In the genomic region with DNA sequence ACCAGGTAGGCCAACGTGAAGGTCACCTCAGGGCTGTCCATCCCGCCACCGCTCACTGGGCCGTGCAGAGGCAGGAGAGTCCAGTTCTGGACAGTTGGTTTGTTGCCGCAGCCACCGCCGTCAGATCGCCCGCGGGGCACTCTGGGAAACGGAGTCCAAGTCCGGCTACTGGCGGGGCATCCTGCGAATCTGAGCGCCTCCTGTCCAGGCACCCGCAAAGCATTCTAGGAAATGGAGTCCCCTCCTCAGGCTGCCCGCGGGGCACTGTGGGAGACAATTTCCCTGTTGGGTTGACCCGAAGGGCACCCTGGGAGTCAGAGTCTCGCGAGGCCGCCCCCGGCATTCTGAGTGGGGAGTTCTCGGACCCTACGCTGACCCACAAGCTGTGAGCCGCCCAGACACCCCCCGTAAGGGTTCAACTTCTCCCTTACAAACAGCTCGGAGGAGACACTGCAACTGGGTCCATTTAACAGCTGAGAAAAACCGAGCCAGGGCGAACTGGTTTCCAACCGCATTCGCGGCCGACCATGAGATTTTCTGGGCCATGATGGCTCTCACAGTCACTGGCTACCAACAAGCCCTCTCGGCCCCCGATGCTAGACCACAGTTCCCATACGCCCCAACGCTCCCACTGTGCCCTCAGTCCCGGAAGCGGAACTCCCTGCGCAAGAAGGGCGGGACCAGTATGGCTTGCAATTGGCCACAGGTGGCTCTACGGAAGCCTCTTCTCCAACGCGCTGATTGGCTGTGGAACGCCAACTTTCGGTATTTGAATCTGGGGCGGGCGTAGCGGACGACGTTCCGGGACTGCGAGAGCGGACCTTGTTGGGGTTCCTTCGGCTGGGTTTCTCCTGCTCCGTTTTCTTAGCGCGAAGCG, we compare ENCODE assay signal across 8 mouse cellular contexts. TPM values are rescaled to one million over a fixed set of nuclear protein-coding genes. Genes with fewer than 3 reads are reported as not detected.
DNase-seq lines count a peak whose midpoint lies in the region; ATAC-seq lines count a peak whose summit lies in the region.

Gene Tacc3, plus strand, starts transcription at position 342 of the 877 bp plus-strand sequence.
Gene Tmem129, minus strand, starts transcription at position 630 of the 877 bp plus-strand sequence.

- H3K9me3 ChIP-seq in forebrain, embryonic 14.5 days (replicated peaks; ENCODE audit: control insufficient read depth, low read length), result no peaks in the 10 kb centered on the region
- no peaks in the 10 kb centered on the region for H3K9me3 ChIP-seq in neural tube, embryonic 15.5 days (replicated peaks)

- peak within 1 kb of the TSS; percentile 73 for H3K4me3 ChIP-seq in forebrain, embryonic 14.5 days (ENCODE audit: low read depth, low read length)
- peak within 1 kb of the TSS; percentile 82 for H3K4me3 ChIP-seq in neural tube, embryonic 15.5 days (replicated peaks)

- peaks cover 34% of the 10 kb centered on the region for H3K36me3 ChIP-seq in forebrain, embryonic 14.5 days (ENCODE audit: control insufficient read depth, insufficient read depth, low read length)
- peaks cover 14% of the 10 kb centered on the region for H3K36me3 ChIP-seq in neural tube, embryonic 15.5 days

- WGBS in forebrain, embryonic 14.5 days, result under 1% methylated on average over 60 of the region's 60 CpGs
- WGBS in neural tube, embryonic 15.5 days, result under 1% methylated on average over 60 of the region's 60 CpGs

- peaks cover 17% of the 10 kb centered on the region for H3K4me1 ChIP-seq in forebrain, embryonic 14.5 days (ENCODE audit: control insufficient read depth, insufficient read depth, low read length)
- H3K4me1 ChIP-seq in neural tube, embryonic 15.5 days, result peaks cover 43% of the 10 kb centered on the region

- H3K4me2 ChIP-seq in forebrain, embryonic 14.5 days (ENCODE audit: low read length), result peak within 1 kb of the TSS; percentile 96
- peak within 1 kb of the TSS; percentile 93 for H3K4me2 ChIP-seq in neural tube, embryonic 15.5 days

- H3K27ac ChIP-seq in forebrain, embryonic 14.5 days (ENCODE audit: low read depth, low read length), result peak within 1 kb of the TSS; percentile 93
- H3K27ac ChIP-seq in neural tube, embryonic 15.5 days (replicated peaks), result peak within 1 kb of the TSS; percentile 99

- H3K9ac ChIP-seq in forebrain, embryonic 14.5 days (ENCODE audit: low read length), result peak within 1 kb of the TSS; percentile 79
- peak within 1 kb of the TSS; percentile 75 for H3K9ac ChIP-seq in neural tube, embryonic 15.5 days (replicated peaks)

- intact Hi-C loops in heart, postnatal 14 days (cut with DNase I), result loop anchor here (10.0 kb wide), 1 partner anchor 277 kb away; the partner anchor contains the start of gene Nelfa

- no peaks in the 10 kb centered on the region for H3K27me3 ChIP-seq in forebrain, embryonic 14.5 days (replicated peaks; ENCODE audit: control insufficient read depth, insufficient read depth, low read length)
- no peaks in the 10 kb centered on the region for H3K27me3 ChIP-seq in neural tube, embryonic 15.5 days (replicated peaks)

- peak; percentile 98 for DNase-seq in ES-CJ7 (ENCODE audit: low read depth, low spot score)
- DNase-seq in cerebellum, adult 11 months, result peak; percentile 97
- peak; percentile 99 for DNase-seq in forebrain, embryonic 14.5 days (ENCODE audit: low spot score)
- DNase-seq in heart, postnatal 14 days, result peak; percentile 95 to 96
- peak; percentile 98 for DNase-seq in layer of hippocampus, adult 11-12 months (ENCODE audit: low spot score)
- DNase-seq in lung, adult 18-20 months, result peak; percentile 99
- DNase-seq in testis, postnatal 14 days (ENCODE audit: low spot score), result peak; percentile 99

- peak; percentile 97 for ATAC-seq in forebrain, embryonic 14.5 days
- ATAC-seq in neural tube, embryonic 15.5 days (ENCODE audit: low FRiP score), result peak; percentile 97

RNA-seq across cellular contexts. Expression of gene Tacc3, which starts in this region (rescaled TPM):
- 94.5 and 98.2 TPM in 2 replicates for polyA plus RNA-seq in forebrain, embryonic 14.5 days (2014; fragmentation: Nextera tagmentation; extraction: Ambion mirVana)
- total RNA-seq in heart, postnatal 14 days (2021), result 10 to 100 TPM in 1 of 2 experiments, 1 to 10 TPM in 1; 6.8 to 12.0 TPM
- 27.5 and 61.7 TPM in 2 replicates for polyA plus RNA-seq in neural tube, embryonic 15.5 days (2015; fragmentation: Nextera tagmentation; extraction: Ambion mirVana)

RNA-seq across cellular contexts. Expression of gene Tmem129, which starts in this region (rescaled TPM):
- polyA plus RNA-seq in forebrain, embryonic 14.5 days (2014; fragmentation: Nextera tagmentation; extraction: Ambion mirVana), result 35.8 and 39.5 TPM in 2 replicates
- total RNA-seq in heart, postnatal 14 days (2021), result 10 to 100 TPM; 17.0 to 17.8 TPM
- 27.7 and 29.7 TPM in 2 replicates for polyA plus RNA-seq in neural tube, embryonic 15.5 days (2015; fragmentation: Nextera tagmentation; extraction: Ambion mirVana)

Comparison
In these comparisons a context has a peak if more than half of its experiments do, and no peak if none do; other contexts are left out.
1. Peak in every context shown above with its lines: DNase-seq, ATAC-seq, H3K4me3 ChIP-seq and H3K27ac ChIP-seq.